Mouse (Mus musculus) liver, embryonic 14.5 days (tissue): ENCODE data around the gene Idh1. TPM values are rescaled to one million over a fixed set of nuclear protein-coding genes. Genes with fewer than 3 reads are reported as not detected.

Experiments
- ATAC-seq: fragments of 200-750 bp; cut with Nextera tagmentation; 2 replicates; pipeline ENCODE4 v1.8.0; 2017; ENCODE audit warnings: moderate number of reproducible peaks, mild to moderate bottlenecking, moderate library complexity; ENCODE audit not compliant: insufficient read depth
- DNase-seq, 3 experiments: peaks; one replicate each; pipeline ENCODE4 v3.0.0-alpha.2; 2012 to 2013; ENCODE audit warnings: low read depth in 3 of 3, low spot score in 3 of 3
- H3K27ac ChIP-seq: fragments of 300-500 bp; sonication (generic); 2 replicates; pipeline ENCODE4 v1.5.1; 2014; ENCODE audit warnings: moderate library complexity, mild to moderate bottlenecking, control low read depth, inconsistent platforms
- H3K27me3 ChIP-seq: fragments of 300-500 bp; sonication (generic); 2 replicates; pipeline ENCODE4 v1.6.1; 2014; ENCODE audit warnings: mild to moderate bottlenecking, low read length, moderate library complexity; ENCODE audit not compliant: control insufficient read depth, insufficient read depth
- H3K36me3 ChIP-seq: fragments of 300-500 bp; sonication (generic); replicated peaks from 2 replicates; pipeline ENCODE4 v1.6.1; 2014; ENCODE audit warnings: low read depth; ENCODE audit not compliant: control insufficient read depth, insufficient read depth
- H3K4me1 ChIP-seq, 2 experiments: fragments of 200-500 bp in 1 of 2; fragments of 300-500 bp in 1 of 2; sonication (generic) in 1 of 2; replicated peaks; 2 replicates each; pipeline ENCODE4 v1.6.1; 2012 to 2014; ENCODE audit warnings: antibody characterized with exemption in 1 of 2, inconsistent platforms in 1 of 2, low read length in 1 of 2; ENCODE audit not compliant: control insufficient read depth in 2 of 2, insufficient read depth in 2 of 2
- H3K4me2 ChIP-seq: fragments of 300-500 bp; sonication (generic); 2 replicates; pipeline ENCODE4 v1.6.1; 2014; ENCODE audit warnings: low read depth, mild to moderate bottlenecking, control low read depth, moderate library complexity
- H3K4me3 ChIP-seq, 2 experiments: fragments of 200-500 bp in 1 of 2; fragments of 300-500 bp in 1 of 2; sonication (generic) in 1 of 2; 2 replicates each; pipeline ENCODE4 v1.5.1; 2012 to 2014; ENCODE audit warnings: low read depth in 2 of 2, low read length in 2 of 2, mild to moderate bottlenecking in 2 of 2, control low read depth in 1 of 2, inconsistent platforms in 1 of 2, moderate library complexity in 1 of 2; ENCODE audit not compliant: insufficient read depth in 1 of 2
- H3K9ac ChIP-seq: fragments of 300-500 bp; sonication (generic); replicated peaks from 2 replicates; pipeline ENCODE4 v1.6.1; 2014; ENCODE audit warnings: mild to moderate bottlenecking, control low read depth, moderate library complexity
- H3K9me3 ChIP-seq: fragments of 300-500 bp; sonication (generic); 2 replicates; pipeline ENCODE4 v1.6.1; 2016; ENCODE audit warnings: low read length, mixed read lengths; ENCODE audit not compliant: control insufficient read depth
- CTCF ChIP-seq: IDR thresholded peaks from 2 replicates; pipeline ENCODE4 v1.5.1; 2016; ENCODE audit warnings: antibody characterized with exemption, low read depth, control low read depth
- EP300 ChIP-seq: IDR thresholded peaks from 2 replicates; pipeline ENCODE4 v1.6.1; 2016; ENCODE audit warnings: antibody characterized with exemption, low read depth
- WGBS: fragments of 180-500 bp; shearing (Covaris S2); extraction: QIAGEN DNeasy Blood & Tissue Kit; methylation state at CpG from one replicate; pipeline ENCODE4 v1.1.7; 2014; ENCODE audit not compliant: insufficient replicate concordance; 5-methylcytosine and 5-hydroxymethylcytosine counted together
- polyA plus RNA-seq, 2 experiments: library from polyadenylated mRNA; depleted of rRNA in 1 of 2; stranded (reverse) in 1 of 2; unstranded in 1 of 2; fragments of >200 nt; fragmentation: Nextera tagmentation in 1 of 2; extraction: Ambion mirVana in 1 of 2; gene quantifications; 2 replicates each; pipeline versions ENCODE4 v1.2.1 to v1.2.3; 2012 to 2014

Gene Idh1
- polyA plus RNA-seq, 2 experiments = 34.6 to 96.0 TPM

- 55% methylated on average over 7 of the region's 7 CpGs for WGBS
- no peaks in the 10 kb centered on the region for H3K4me1 ChIP-seq
- H3K4me3 ChIP-seq = no peak overlapping the region
- no peak for DNase-seq
- H3K9ac ChIP-seq = no peak overlapping the region
- no peak overlapping the region for H3K27ac ChIP-seq
- H3K4me2 ChIP-seq = no peak overlapping the region
- no peak for ATAC-seq
- TF ChIP-seq CTCF (no peak), EP300 (no peak)
- no peaks in the 10 kb centered on the region for H3K9me3 ChIP-seq
- H3K27me3 ChIP-seq = no peaks in the 10 kb centered on the region
- peaks cover 11% of the 10 kb centered on the region for H3K36me3 ChIP-seq
Measured at GRCm38 (mm10) chr1:65169536-65169935, 16.8 kb downstream of the Idh1 start.

GRCm38 (mm10) chr1:65167496-65167895 lies 18.8 kb downstream of the Idh1 start:
- 74% methylated on average over 1 of the region's 1 CpGs for WGBS
- ATAC-seq (no peak), DNase-seq (no peak)
- no peak overlapping the region for H3K27ac ChIP-seq
- peaks cover 0 to 4% of the 10 kb centered on the region in 2 experiments; a peak in 1 of 4 replicates for H3K4me1 ChIP-seq
- H3K27me3 ChIP-seq = no peaks in the 10 kb centered on the region
- no peak overlapping the region for H3K9ac ChIP-seq
- no peaks in the 10 kb centered on the region for H3K9me3 ChIP-seq
- H3K36me3 ChIP-seq = peaks cover 13% of the 10 kb centered on the region
- H3K4me2 ChIP-seq = no peak overlapping the region
- no peak overlapping the region for H3K4me3 ChIP-seq
- TF ChIP-seq CTCF (no peak), EP300 (no peak)

GRCm38 (mm10) chr1:65162210-65162609 lies 24.1 kb downstream of the Idh1 start:
- Histone ChIP-seq H3K4me1 (peaks cover 0 to 4% of the 10 kb centered on the region in 2 experiments; a peak in 1 of 4 replicates), H3K9ac (no peak overlapping the region), H3K9me3 (no peaks in the 10 kb centered on the region), H3K36me3 (peaks cover 17% of the 10 kb centered on the region), H3K27ac (no peak overlapping the region), H3K4me2 (no peak overlapping the region), H3K4me3 (no peak overlapping the region), H3K27me3 (no peaks in the 10 kb centered on the region)
- DNase-seq (no peak), ATAC-seq (no peak)
- 72% methylated on average over 1 of the region's 1 CpGs for WGBS
- TF ChIP-seq EP300 = no peak
- TF ChIP-seq CTCF = no peak

- Histone ChIP-seq H3K36me3 (peaks cover 4% of the 10 kb centered on the region; the same call in 1 of the 2 replicates), H3K4me1 (0 out of 4 replicates have a peak, but pooled peaks cover 0 to 2% of the 10 kb centered on the region in 2 experiments), H3K9me3 (no peaks in the 10 kb centered on the region), H3K27ac (no peak overlapping the region), H3K4me3 (no peak overlapping the region), H3K27me3 (no peaks in the 10 kb centered on the region), H3K9ac (no peak overlapping the region), H3K4me2 (no peak overlapping the region)
- ATAC-seq (no peak), DNase-seq (no peak)
- WGBS = 72% methylated on average over 5 of the region's 5 CpGs
- TF ChIP-seq CTCF = no peak
- no peak for TF ChIP-seq EP300
Measured at GRCm38 (mm10) chr1:65156111-65156510, 30.2 kb downstream of the Idh1 start.

- H3K4me3 ChIP-seq = no peak overlapping the region
- peaks cover 4% of the 10 kb centered on the region; the same call in 1 of the 2 replicates for H3K36me3 ChIP-seq
- DNase-seq (no peak), ATAC-seq (no peak)
- 0 out of 4 replicates have a peak, but pooled peaks cover 0 to 2% of the 10 kb centered on the region in 2 experiments for H3K4me1 ChIP-seq
- H3K9ac ChIP-seq = no peak overlapping the region
- H3K27ac ChIP-seq = no peak overlapping the region
- H3K4me2 ChIP-seq = no peak overlapping the region
- no peak for TF ChIP-seq EP300
- no peak for TF ChIP-seq CTCF
- H3K9me3 ChIP-seq = no peaks in the 10 kb centered on the region
- no peaks in the 10 kb centered on the region for H3K27me3 ChIP-seq
Measured at GRCm38 (mm10) chr1:65154814-65155213, 31.5 kb downstream of the Idh1 start.

GRCm38 (mm10) chr1:65147971-65148370 lies 38.3 kb downstream of the Idh1 start:
- ATAC-seq (no peak), DNase-seq (no peak)
- no peaks in the 10 kb centered on the region for H3K4me1 ChIP-seq
- H3K4me3 ChIP-seq = no peak overlapping the region
- H3K27me3 ChIP-seq = no peaks in the 10 kb centered on the region
- H3K36me3 ChIP-seq = no peaks in the 10 kb centered on the region
- H3K9ac ChIP-seq = no peak overlapping the region
- TF ChIP-seq CTCF (no peak), EP300 (no peak)
- 51% methylated on average over 3 of the region's 3 CpGs for WGBS
- no peaks in the 10 kb centered on the region for H3K9me3 ChIP-seq
- no peak overlapping the region for H3K4me2 ChIP-seq
- no peak overlapping the region for H3K27ac ChIP-seq
